Mouse (Mus musculus) mature B cell (primary cell): ENCODE measurements around the gene Krt33b.

ENCODE experiments used
- in situ Hi-C: fragments of 300-500 bp; cut with MboI; formaldehyde crosslinking; loops from 2 replicates; pipeline ENCODE4 v1.14.3; 2019

Krt33b gene

GRCm38 (mm10) chr11:100029768-100030167, at the start of gene Krt33b:
TSS of gene Krt33b (minus strand) at chr11:100029868.
- in situ Hi-C loops, result no loop called here

- in situ Hi-C loops, result no loop called here
Measured at GRCm38 (mm10) chr11:100073873-100074272, 44.2 kb upstream of the Krt33b start.

- in situ Hi-C loops, result no loop called here
Measured at GRCm38 (mm10) chr11:100067293-100068036, 37.8 kb upstream of the Krt33b start.

- in situ Hi-C loops, result no loop called here
Measured at GRCm38 (mm10) chr11:100066236-100067010, 36.8 kb upstream of the Krt33b start.

GRCm38 (mm10) chr11:100058875-100059274, 29.2 kb upstream of the Krt33b start:
- in situ Hi-C loops, result no loop called here

- in situ Hi-C loops, result no loop called here
Measured at GRCm38 (mm10) chr11:100055686-100056655, 26.3 kb upstream of the Krt33b start.

GRCm38 (mm10) chr11:100050451-100050850, 20.8 kb upstream of the Krt33b start, which contains the start of gene Krt31:
TSS of gene Krt31 (minus strand) at chr11:100050551.
- in situ Hi-C loops, result no loop called here

GRCm38 (mm10) chr11:100047193-100047592, 17.5 kb upstream of the Krt33b start:
- in situ Hi-C loops, result no loop called here

- in situ Hi-C loops, result no loop called here
Measured at GRCm38 (mm10) chr11:100046303-100046866, 16.7 kb upstream of the Krt33b start.

GRCm38 (mm10) chr11:100041454-100041853, 11.8 kb upstream of the Krt33b start, which contains the start of gene Krt34:
TSS of gene Krt34 (minus strand) at chr11:100041554.
- in situ Hi-C loops, result no loop called here

GRCm38 (mm10) chr11:100021438-100021837, 8.2 kb downstream of the Krt33b start:
- in situ Hi-C loops, result no loop called here

GRCm38 (mm10) chr11:100019466-100019865, 10.2 kb downstream of the Krt33b start:
- in situ Hi-C loops, result no loop called here

- in situ Hi-C loops, result no loop called here
Measured at GRCm38 (mm10) chr11:100016112-100016511, 13.6 kb downstream of the Krt33b start, which contains the start of gene Krt33a. TSS of gene Krt33a (minus strand) at chr11:100016212.

- in situ Hi-C loops, result no loop called here
Measured at GRCm38 (mm10) chr11:100013691-100014171, 15.9 kb downstream of the Krt33b start.

GRCm38 (mm10) chr11:100010682-100011081, 19.0 kb downstream of the Krt33b start:
- in situ Hi-C loops, result no loop called here

GRCm38 (mm10) chr11:100008336-100008735, 21.3 kb downstream of the Krt33b start:
- in situ Hi-C loops, result no loop called here

- in situ Hi-C loops, result no loop called here
Measured at GRCm38 (mm10) chr11:100006624-100007023, 23.0 kb downstream of the Krt33b start.

GRCm38 (mm10) chr11:100005905-100006304, 23.8 kb downstream of the Krt33b start:
- in situ Hi-C loops, result no loop called here

- in situ Hi-C loops, result no loop called here
Measured at GRCm38 (mm10) chr11:100004846-100005245, 24.8 kb downstream of the Krt33b start.

GRCm38 (mm10) chr11:99999091-99999490, 30.6 kb downstream of the Krt33b start:
- in situ Hi-C loops, result no loop called here

- in situ Hi-C loops, result no loop called here
Measured at GRCm38 (mm10) chr11:99994384-99994661, 35.3 kb downstream of the Krt33b start.
